Mouse (Mus musculus): ENCODE results near the gene S100a3.

Gene S100a3

DNA sequence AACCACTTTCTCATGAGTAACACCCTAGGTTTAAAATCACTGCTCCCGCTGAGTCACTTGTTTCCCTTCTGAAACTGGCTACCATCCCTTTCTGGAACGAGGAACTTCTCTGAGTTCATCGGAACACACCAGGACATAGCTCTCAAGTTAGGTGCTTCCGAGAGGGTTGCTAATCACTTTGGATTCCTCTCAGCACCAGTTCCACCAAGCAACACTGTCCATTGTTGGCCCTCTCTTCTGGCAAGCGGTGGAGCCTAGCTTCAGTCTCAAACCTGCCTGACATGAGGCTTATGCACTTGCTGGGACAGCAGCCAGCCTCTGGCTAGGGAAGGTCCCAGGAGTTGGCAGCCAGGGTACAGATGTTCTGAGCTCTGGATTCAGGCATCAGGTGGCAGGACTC, 14.3 kb downstream of the S100a3 start:
- DNase-seq (ENCODE audit: low spot score) = no peak

DNA sequence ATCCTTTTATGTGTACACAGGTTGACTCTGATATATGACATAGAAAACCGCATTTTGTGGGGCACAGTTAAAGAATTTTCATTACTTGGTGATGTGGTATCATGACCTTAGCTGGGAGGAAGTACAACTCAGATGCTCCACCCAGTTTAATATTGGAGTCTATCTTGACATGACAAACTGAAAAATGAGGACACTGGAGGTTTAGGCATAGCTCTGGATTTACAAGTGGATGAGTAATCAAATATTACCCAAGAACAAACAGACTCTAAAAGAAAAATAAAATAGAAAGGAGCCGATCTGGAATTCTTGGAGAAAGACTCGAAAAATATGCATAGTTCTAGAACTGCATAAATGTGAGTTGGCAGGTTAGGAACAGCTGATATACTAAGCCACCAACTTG, 14.9 kb downstream of the S100a3 start:
- no peak for DNase-seq (ENCODE audit: low spot score)

DNA sequence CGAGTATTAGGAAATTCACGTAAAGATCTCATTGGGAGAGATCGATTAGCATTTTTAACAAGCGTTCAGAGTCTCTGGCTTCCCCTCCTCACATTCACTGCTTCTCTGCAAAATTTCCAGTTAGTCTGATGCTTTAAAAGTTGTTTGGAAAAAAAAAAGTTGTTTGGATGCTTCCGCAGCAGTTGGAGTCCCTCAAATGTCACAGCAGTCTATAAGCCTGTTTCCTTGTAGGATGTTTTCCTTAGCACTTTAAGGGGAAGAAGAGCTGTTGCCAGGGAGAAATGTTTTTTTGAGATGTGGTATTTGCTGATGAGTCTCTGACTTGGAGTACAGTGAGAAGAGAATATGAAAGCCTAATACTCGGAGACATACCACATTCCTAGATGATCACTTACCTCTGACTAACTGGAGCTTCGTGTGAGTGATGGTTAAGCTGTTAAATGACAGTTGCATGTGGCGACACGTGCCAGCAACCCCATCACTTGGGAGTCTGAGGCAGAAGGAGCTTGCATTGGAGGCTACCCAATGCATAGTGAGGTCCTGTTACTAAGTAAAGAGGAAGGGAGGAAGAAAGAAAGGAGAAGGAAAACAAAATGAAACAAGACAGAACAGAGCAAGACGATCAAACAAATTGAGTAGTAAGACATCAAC, 16.1 kb downstream of the S100a3 start:
- DNase-seq (ENCODE audit: low spot score) = no peak

DNA sequence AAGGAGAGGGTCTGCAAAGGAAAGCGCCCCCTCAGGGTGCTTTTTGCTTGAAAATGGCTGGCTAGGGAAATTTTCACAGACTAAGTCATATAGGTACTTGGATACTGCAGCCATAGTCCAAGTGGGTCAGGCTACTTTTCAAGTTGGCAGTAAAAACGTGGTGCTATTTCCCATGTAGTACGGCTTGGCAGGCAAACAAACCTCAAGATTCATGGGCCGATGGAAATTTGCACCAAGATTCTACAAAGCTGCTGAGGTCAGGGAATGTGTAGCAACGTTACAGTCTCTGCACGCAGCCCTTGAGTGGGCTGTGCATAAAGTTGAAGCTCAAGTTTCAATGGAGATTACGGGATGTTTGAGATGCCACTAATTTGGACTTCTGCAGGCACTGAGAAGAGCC, 19.1 kb downstream of the S100a3 start:
- DNase-seq (ENCODE audit: low spot score) = no peak

DNA sequence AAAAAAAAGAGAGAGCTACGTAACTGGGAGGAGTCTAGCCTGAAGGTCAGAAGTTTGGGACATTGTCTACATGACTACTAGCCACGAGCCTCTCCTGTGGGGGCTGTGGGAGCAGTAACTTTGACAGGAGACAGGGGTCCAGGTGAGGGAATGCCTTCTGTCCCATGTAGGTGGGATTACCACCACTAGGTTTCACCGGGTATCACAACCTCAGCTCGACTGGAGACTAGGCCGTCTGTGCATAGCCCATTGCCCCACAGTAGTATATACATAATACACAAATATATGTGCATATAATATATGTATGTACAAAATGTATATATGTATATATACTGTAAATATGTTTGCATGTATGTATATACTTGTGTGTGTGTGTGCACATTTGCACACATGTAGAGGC, 20.8 kb downstream of the S100a3 start:
- no peak for DNase-seq (ENCODE audit: low spot score)

DNA sequence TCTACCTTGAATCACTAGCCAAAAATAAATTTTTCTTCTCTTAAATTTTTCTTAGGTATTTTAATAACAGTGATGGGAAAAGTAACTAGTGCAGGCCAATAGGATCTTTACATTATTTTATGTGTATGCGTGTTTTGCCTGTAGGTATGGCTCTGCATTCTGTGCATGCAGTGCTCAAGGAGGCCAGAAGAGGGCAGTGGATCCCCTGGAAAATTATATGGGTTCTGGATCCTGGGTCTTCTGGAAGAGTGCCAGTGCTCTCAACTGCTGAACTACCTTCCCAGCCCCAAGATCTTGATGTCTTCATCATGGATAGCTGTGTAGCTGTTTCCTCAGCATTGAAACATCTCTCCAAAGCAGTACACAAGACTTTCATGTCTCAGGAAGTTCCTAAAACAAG, 21.8 kb downstream of the S100a3 start:
- no peak for DNase-seq (ENCODE audit: low spot score)

DNA sequence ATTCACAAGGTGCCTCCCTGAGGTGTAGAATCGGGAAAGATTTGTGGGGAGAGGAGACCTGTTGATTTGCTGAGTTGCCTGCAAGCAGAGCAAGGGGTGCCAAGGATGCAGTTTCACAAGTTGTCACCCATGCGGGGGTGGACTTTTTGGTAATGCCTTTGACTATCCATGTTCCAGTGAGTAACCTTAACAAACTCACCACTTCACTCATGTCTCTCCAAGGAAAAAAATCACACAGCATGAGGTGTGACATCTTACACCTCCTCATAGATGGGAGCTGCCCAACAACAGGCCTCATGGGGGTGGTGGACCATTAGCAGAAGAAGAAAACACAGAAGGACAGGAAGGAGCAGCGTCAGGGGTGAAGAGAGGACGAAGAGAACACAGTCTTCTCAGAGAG, 22.2 kb downstream of the S100a3 start:
- DNase-seq (ENCODE audit: low spot score) = no peak

DNA sequence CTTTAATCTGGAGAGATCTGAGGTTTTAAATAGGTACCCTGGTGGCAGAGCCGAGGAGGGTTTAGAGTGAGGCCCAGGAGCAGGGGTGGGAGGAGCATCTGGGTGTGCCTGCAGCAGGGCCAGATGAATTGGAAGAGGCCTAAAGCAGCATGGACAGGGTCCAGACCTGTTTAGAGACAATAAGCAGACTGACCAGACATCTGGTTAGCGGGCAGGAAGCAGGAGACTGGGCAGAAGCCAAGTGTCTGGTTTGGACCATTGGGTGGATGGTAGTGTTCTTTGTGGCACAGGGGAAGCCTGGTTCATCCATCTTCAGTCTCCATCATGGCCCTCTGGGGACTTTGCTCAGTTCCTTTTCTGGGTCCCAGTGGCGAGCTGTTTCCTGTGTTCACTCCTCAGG, 23.5 kb downstream of the S100a3 start:
- DNase-seq (ENCODE audit: low spot score) = peak; percentile 98

DNA sequence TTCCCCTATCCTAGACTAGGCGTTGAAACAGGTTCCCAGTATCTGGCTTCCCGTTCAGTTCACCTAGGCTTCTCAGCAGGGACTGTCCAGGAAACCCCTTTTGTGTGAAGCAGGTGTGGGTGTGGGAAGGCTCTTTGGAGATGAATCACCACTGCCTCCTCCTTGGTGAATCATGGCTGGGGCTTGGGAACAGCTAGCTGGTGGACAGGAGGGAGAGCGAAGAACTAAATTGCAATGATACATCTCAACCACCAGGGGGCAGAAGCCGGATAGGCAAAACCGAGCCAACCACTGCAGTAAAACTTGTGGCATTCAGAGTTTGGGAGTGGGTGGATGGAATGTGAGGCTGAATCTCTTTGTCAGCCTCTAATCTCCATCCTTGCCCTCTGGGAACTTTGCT, 25.2 kb downstream of the S100a3 start:
- peak; percentile 90 for DNase-seq (ENCODE audit: low spot score)

DNA sequence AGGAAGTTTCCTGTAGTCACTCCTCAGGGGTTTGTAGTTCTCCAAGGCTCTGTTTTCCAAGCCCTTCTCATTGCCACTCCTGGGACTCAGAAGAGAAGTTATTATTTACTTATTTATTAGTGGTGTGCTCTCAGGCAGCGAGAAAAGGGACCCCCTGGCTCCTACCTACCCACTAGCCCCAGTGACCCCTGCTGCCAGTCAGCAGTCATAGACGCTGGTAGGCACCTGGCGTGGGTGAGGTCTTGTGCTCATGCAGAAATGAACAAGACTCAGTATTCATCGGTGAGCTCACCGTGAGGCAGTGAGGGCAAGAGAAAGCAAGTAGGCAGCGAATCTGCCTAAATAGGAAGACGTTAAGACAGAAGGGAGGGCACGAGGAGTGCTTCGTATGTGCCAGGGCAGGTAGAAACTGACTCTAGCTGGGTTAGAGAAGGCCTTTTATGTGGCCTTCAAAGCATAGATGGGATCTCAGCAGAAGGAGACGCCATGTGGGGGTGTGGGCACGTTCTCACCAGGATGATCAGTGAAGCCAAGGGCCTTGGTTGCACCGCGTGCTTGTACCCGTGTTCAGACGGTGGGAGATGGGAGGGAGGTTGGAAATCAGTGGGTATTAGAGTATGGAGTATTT, 25.8 kb downstream of the S100a3 start:
- DNase-seq (ENCODE audit: low spot score) = peak; percentile 43

DNA sequence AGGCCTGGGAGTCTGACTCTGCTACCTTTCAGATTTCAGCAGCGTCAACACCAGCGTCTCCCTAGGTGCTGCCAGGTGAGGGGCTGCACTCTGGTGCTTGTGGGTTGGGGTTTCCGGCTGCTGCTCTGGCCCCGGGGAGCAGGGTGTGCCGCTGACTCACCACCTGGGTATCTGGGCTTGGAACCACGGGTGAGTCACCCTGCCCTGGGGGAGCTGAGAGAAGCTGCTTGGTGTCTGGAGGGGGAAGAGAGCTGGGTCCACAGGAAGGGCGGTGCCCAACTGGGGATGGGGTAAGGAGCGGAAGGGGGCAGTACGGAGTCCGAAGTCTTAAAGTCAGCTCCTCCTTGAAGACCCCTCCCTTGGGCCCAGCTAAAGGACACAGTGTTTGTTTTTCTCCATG, 26.5 kb downstream of the S100a3 start:
- peak; percentile 87 for DNase-seq (ENCODE audit: low spot score)

DNA sequence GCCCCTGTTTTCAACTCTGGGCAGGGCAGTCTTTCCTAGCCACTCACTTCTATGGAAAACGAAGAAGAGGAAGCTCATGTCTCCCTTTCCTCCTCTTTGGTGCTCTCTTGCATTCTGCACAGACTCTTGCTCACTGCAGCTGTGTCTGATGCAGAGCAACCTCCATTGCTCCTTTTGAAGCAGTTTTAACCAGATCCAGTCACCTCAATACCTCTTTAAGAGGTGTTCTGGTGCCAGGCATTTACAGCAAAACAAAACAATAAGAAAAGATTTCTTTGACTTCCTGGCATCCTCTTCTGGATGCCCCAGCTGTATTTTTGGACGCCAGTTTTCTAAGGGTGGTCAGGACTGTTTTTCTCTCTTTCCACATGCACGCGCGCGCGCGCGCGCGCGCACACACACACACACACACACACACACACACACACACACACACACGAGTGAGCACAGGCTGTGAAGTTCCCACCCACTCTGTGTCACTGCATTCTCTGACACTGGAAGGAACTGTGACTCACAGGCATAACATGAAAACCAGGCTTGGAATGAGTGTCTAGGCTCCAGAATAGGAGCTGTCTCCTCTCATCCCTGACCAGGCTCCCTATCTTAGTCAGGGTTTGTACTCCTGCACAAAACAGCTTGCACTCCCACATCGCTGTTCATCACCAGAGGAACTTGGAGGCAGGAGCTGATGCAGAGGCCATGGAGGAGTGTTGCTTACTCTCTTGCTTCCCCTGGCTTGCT, 27.2 kb downstream of the S100a3 start:
- peak; percentile 80 for DNase-seq (ENCODE audit: low spot score)

DNA sequence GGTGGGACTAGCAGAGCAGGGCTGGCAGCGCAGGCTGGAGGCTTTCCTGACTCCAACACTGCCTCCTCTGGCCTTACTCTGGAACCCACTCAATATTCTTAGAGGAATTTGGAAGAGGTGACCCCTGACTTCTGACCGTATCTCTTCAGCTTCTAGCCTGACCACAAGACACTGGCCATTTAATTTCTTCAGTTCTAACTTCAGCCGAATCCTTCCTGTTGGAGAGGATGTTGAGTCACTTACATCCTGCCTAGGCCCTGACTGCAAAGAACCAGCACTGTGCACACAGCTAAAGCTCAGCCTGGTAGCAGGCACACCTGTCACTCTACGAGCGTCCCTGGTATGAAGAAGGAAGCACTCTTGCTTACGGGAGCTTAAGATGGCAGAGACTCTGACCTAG, 29.0 kb downstream of the S100a3 start:
- no peak for DNase-seq (ENCODE audit: low spot score)

DNA sequence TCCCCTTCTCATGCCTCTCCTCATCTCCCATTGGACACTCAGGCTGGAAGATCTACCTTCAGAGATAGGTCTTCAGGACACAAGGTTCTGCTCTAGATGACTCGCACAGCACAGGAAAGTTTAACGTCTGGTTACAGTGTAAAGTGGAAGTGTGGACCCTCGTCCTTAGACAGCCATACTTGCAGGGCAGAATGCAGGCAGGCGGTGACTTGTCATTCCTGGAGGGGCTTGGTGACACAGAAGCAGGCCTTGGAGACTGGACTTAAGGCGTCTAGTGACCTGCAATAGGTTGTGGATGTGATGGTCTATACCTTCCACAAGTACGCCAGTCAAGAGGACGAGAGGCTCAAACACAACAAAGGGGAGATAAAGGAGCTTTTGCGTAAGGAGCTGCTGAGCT, 29.6 kb downstream of the S100a3 start, which contains the start of gene S100a2:
S100a2 (plus strand) TSS at position 301 of the 400 bp plus-strand sequence.
- DNase-seq (ENCODE audit: low spot score) = no peak

DNA sequence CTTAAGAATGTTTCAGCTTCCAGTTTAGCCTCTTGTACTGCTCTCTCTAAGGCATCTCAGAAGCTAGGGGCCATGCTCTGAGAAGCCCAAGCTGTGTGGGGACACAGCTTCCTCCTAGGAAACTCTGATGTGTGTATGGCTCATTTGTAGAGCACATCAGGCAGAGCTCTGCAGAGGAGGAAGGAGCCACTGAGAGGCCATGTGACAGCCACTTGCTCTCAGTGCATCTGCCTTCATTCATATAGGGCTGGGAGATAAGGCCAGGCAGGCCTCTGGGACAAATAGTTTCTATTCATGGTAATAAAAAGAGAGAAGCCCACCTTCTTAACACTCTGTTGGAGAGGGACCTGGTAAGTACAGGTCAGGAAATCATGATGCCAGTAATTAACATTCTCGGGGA, 34.1 kb downstream of the S100a3 start:
- no peak for DNase-seq (ENCODE audit: low spot score)

DNA sequence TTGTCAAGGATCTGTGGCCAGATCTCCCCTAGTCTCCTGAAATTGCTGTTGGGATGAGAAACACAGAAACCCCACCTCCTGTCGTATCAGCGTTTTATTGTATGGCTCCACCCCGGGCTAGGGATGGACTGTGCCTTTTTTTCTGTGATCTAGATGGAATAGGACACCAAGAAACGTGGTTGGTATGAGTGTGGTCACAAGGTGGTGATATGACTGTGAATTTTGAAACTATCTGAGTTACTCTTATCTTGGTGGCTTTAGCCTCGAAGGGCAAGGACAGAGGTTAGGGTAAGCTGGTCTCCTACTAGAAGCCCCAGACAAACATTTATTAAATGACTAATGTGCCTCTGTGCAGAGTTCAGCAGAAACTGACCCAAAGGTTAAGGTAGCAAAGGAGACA, 35.2 kb downstream of the S100a3 start:
- DNase-seq (ENCODE audit: low spot score) = no peak

DNA sequence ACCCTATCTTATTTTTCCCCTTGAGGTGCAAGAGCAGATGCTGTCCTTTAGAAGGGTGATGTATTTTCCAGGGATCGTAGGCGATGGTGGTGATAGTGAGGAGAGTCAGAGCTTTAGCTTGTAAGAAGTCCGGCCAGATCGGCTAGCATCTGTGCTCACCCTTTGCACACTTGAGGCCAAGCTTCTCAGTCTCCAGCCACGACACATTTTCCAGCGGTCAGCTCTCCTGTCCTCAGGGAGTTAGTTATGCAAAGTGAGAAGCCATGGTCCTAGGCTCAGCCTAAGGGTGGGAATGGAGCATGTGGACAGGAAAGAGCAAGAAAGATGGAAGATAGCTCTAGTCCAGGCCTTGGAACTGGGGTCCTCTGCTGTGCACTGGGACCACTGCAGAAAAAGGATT, 36.4 kb downstream of the S100a3 start:
- DNase-seq (ENCODE audit: low spot score) = no peak

DNA sequence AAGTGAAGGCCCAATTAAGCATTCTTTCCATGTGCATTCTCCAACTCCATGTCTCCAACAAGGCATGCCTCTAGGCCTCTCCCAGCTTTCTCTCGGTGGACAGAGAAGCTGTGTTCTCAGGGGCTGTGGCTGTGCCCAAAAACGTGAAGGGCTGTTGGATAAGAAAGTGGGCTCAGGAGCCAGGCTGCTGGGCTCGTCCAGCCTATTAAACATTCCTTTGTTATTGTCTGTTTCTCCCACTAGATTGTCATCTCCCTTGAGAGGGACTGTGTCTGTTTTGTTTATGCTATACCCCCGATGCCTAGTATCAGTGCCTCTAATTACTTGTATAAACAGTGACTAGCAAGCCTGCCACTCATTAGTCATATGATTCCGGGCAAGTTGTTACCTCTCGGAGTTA, 37.4 kb downstream of the S100a3 start:
- DNase-seq (ENCODE audit: low spot score) = peak; percentile 74

DNA sequence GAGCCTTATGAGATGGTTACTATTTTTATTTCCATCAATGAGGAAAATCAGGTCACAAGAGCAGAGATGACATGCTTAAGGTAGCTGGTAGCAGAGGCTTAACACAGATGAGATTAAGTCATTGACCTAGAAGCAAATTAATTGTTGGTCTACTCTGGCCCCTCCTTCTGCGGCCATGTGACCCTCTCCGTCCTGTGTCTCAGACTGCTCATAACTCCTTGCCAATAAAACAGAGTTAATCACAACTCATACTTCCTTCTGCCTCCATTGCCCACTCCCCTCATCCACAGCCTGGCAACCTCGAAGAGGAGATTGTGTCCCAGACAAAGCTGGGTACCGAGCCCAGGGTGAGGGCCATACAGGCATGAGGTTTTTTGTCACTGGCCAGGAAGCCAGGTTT, 37.8 kb downstream of the S100a3 start:
- DNase-seq (ENCODE audit: low spot score) = peak; percentile 57

DNA sequence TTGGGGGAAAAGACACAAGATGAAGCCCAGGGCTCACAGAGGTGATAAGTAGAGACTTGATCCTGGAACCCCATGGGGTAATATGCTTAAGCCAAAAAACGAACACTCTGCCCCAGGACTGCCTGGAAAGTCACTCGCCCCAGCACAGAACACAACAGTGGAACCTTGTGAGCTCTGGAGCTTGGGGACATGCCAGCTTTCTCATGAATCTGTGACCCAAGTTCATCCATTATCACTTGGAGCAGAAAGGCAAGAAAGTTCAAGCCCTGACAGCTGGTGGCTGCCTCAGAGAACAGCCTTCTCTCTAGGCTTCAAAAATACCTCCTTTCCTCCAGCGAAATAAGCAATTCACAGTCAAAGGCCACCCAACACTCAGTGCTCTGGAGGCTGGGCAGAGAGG, 39.0 kb downstream of the S100a3 start:
- DNase-seq (ENCODE audit: low spot score) = no peak

DNA sequence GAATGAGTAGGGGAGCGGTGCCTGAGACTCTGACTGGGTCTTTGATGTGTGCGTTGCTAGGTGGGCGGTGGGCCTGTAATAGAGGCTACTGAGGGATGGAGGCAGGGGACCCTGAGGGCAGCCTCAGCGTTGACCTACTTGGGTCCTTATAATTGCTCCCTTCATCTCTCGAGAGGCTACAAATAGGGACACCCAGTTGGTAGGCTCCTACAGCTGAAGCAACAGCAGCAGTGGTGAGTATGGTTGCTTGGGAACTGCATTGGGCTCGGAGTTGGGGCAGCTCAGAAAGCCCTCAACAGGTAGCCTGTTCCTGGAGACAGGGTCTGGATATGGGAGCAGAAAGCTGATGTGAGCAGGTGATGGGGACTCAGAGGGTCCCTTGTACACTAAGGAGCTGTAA, 39.7 kb downstream of the S100a3 start:
- DNase-seq (ENCODE audit: low spot score) = no peak

DNA sequence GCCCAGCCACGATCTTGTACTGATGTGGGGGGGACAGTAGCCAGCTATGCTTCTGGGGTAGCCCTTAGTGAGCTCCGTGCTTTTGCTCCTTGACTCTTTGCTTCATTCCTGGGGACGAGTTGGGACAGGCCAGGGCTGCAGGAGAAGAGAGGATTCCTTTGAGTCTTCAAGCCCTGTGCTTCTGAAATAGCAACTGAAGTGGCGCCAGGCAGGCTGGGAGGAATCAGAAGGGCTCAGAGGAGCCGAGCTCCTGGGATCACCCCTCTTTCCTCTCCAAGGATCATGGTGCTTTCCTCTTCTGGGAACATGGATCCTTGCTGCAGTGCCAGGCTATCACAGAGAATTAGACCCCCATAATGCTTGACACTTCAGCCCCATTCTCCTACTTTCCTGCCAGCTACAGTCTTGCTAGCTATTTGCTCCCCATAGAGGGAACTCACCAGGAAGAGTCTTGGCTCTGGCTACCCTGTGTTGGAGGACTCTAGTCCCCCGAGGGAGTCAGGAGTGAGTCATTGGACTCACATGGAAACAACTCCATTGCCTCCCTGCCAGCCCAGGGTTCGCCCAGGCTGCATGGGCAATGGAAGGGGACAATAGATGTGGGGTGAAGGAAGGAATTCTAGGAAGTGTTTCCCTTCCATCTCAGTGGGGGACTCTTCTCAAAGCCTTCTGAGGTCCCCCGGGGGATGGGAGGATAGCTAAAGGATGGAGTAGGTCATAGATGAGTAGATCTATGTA, 40.2 kb downstream of the S100a3 start:
- DNase-seq (ENCODE audit: low spot score) = peak; percentile 77

Data from MN1 (cell line).